In genomic region chr9:101005866-101006265, GRCm38 (mm10) we compare ENCODE assay signal across 22 mouse cellular contexts. TPM values are rescaled to one million over a fixed set of nuclear protein-coding genes. Genes with fewer than 3 reads are reported as not detected.
DNase-seq lines count a peak whose midpoint lies in the region; ATAC-seq and TF ChIP-seq lines count a peak whose summit lies in the region.
"Had no signal": no experiment of that assay in that cellular context is flagged by ENCODE, and none has a peak within 500 bp of the region (broad histone marks: within the 10 kb centered on the region; RNA-seq: fewer than 3 reads in every experiment).

No protein-coding gene starts in this region.

- no peaks in the 10 kb centered on the region for H3K27me3 ChIP-seq in embryonic facial prominence, embryonic 13.5 days
- no peaks in the 10 kb centered on the region for H3K27me3 ChIP-seq in embryonic facial prominence, embryonic 10.5 days (replicated peaks; ENCODE audit: low read depth, poor library complexity, severe bottlenecking)
- no peaks in the 10 kb centered on the region for H3K27me3 ChIP-seq in lung, embryonic 14.5 days (ENCODE audit: insufficient read depth, low read length)
- no peaks in the 10 kb centered on the region for H3K27me3 ChIP-seq in stomach, postnatal 0 days (ENCODE audit: control insufficient read depth, insufficient read depth, low read length)
- H3K27me3 ChIP-seq: heart, embryonic 13.5 days; liver, embryonic 13.5 days; neural tube, embryonic 15.5 days had no signal

- peaks cover 16% of the 10 kb centered on the region for H3K4me1 ChIP-seq in embryonic facial prominence, embryonic 13.5 days
- no peaks in the 10 kb centered on the region for H3K4me1 ChIP-seq in embryonic facial prominence, embryonic 10.5 days
- no peaks in the 10 kb centered on the region for H3K4me1 ChIP-seq in lung, embryonic 14.5 days (ENCODE audit: insufficient read depth)
- H3K4me1 ChIP-seq in stomach, postnatal 0 days (replicated peaks; ENCODE audit: control insufficient read depth, insufficient read depth): no peaks in the 10 kb centered on the region; the same call in 1 of the 2 replicates
- H3K4me1 ChIP-seq: heart, embryonic 13.5 days; limb, embryonic 10.5 days; liver, embryonic 13.5 days; neural tube, embryonic 15.5 days had no signal

- no peak for TF ChIP-seq CTCF in lung, embryonic 14.5 days (IDR thresholded peaks at IDR 0.05; ENCODE audit: low read depth)
- TF ChIP-seq CTCF in stomach, postnatal 0 days (IDR thresholded peaks at IDR 0.05; ENCODE audit: low read depth): no peak

- H3K4me2 ChIP-seq in embryonic facial prominence, embryonic 13.5 days: no peak overlapping the region
- no peak overlapping the region for H3K4me2 ChIP-seq in lung, embryonic 14.5 days
- no peak overlapping the region for H3K4me2 ChIP-seq in stomach, postnatal 0 days (replicated peaks; ENCODE audit: low read depth)
- H3K4me2 ChIP-seq: heart, embryonic 13.5 days; liver, embryonic 13.5 days; neural tube, embryonic 15.5 days had no signal

- no peak for ATAC-seq in embryonic facial prominence, embryonic 13.5 days (ENCODE audit: insufficient number of reproducible peaks, insufficient read depth, low FRiP score, low TSS enrichment, low read depth)
- peak; percentile 72; the same call in 1 of the 2 replicates for ATAC-seq in lung, embryonic 14.5 days (ENCODE audit: insufficient read depth)
- 0 out of 2 replicates have a peak, but pooled peaks have one; percentile 38 for ATAC-seq in stomach, postnatal 0 days (ENCODE audit: low FRiP score, low TSS enrichment)
- ATAC-seq in megakaryocyte-erythroid progenitor cell, adult 5-6 weeks (replicated peaks; ENCODE audit: low FRiP score, low TSS enrichment, poor library complexity, severe bottlenecking): no peak
- ATAC-seq: forebrain, embryonic 14.5 days; hindbrain, postnatal 0 days had no signal

- no peak for DNase-seq in embryonic facial prominence, embryonic 10.5 days (ENCODE audit: low spot score)
- peak; percentile 18 to 44 for DNase-seq in lung, adult 18-20 months
- DNase-seq in lung, postnatal 14 days: no peak
- peak; percentile 50 for DNase-seq in lung, embryonic 14.5 days
- DNase-seq in stomach, postnatal 0 days (ENCODE audit: low spot score): peak; percentile 25
- no peak for DNase-seq in thymus, adult 18-20 months
- DNase-seq: cerebellum, adult 9-11 months; heart, adult 11 months; heart, postnatal 36 days; liver, embryonic 13.5 days; midbrain, embryonic 14.5 days; thymus, adult 2 months had no signal

- 0 out of 2 replicates have a peak overlapping the region, but pooled peaks have one; percentile 33 for H3K27ac ChIP-seq in embryonic facial prominence, embryonic 13.5 days
- H3K27ac ChIP-seq in embryonic facial prominence, embryonic 10.5 days (replicated peaks): no peak overlapping the region
- peak overlapping the region; percentile 56 for H3K27ac ChIP-seq in lung, embryonic 14.5 days (ENCODE audit: low read depth)
- H3K27ac ChIP-seq in stomach, postnatal 0 days (replicated peaks): no peak overlapping the region
- H3K27ac ChIP-seq: heart, embryonic 13.5 days; hindbrain, postnatal 0 days; layer of hippocampus, adult 2 months; limb, embryonic 10.5 days; liver, embryonic 13.5 days; neural tube, embryonic 15.5 days had no signal

- peaks cover 17% of the 10 kb centered on the region for H3K36me3 ChIP-seq in embryonic facial prominence, embryonic 13.5 days
- peaks cover 18% of the 10 kb centered on the region for H3K36me3 ChIP-seq in embryonic facial prominence, embryonic 10.5 days (replicated peaks)
- peaks cover under 1% of the 10 kb centered on the region; the same call in 1 of the 2 replicates for H3K36me3 ChIP-seq in lung, embryonic 14.5 days (ENCODE audit: insufficient read depth)
- H3K36me3 ChIP-seq in stomach, postnatal 0 days (ENCODE audit: control insufficient read depth, insufficient read depth, low read length): peaks cover 3% of the 10 kb centered on the region; the same call in 1 of the 2 replicates

- H3K4me3 ChIP-seq in embryonic facial prominence, embryonic 13.5 days: no peak overlapping the region
- no peak overlapping the region for H3K4me3 ChIP-seq in embryonic facial prominence, embryonic 10.5 days
- H3K4me3 ChIP-seq in lung, embryonic 14.5 days (ENCODE audit: low read depth, low read length): no peak overlapping the region
- no peak overlapping the region for H3K4me3 ChIP-seq in stomach, postnatal 0 days (ENCODE audit: low read depth, low read length)
- H3K4me3 ChIP-seq: erythroblast, embryonic 14.5 days; heart, embryonic 13.5 days; layer of hippocampus, adult 2 months; limb, embryonic 10.5 days; liver, embryonic 13.5 days; myocyte; neural tube, embryonic 15.5 days had no signal

- 61% methylated on average over 4 of the region's 4 CpGs for WGBS in embryonic facial prominence, embryonic 13.5 days
- 85% methylated on average over 4 of the region's 4 CpGs for WGBS in embryonic facial prominence, embryonic 10.5 days
- 42% methylated on average over 4 of the region's 4 CpGs for WGBS in lung, embryonic 14.5 days
- WGBS in stomach, postnatal 0 days: 44% methylated on average over 4 of the region's 4 CpGs

- no peak overlapping the region for H3K9ac ChIP-seq in embryonic facial prominence, embryonic 13.5 days
- no peak overlapping the region for H3K9ac ChIP-seq in lung, embryonic 14.5 days
- no peak overlapping the region for H3K9ac ChIP-seq in stomach, postnatal 0 days (ENCODE audit: low read length)
- H3K9ac ChIP-seq: heart, embryonic 13.5 days; liver, embryonic 13.5 days; neural tube, embryonic 15.5 days had no signal

- H3K9me3 ChIP-seq in embryonic facial prominence, embryonic 13.5 days: peaks cover 11% of the 10 kb centered on the region; the same call in 1 of the 2 replicates
- peaks cover 11% of the 10 kb centered on the region; the same call in 1 of the 2 replicates for H3K9me3 ChIP-seq in embryonic facial prominence, embryonic 10.5 days
- H3K9me3 ChIP-seq in lung, embryonic 14.5 days (ENCODE audit: low read depth, low read length): no peaks in the 10 kb centered on the region
- H3K9me3 ChIP-seq in stomach, postnatal 0 days (ENCODE audit: control insufficient read depth, low read length): no peaks in the 10 kb centered on the region
- H3K9me3 ChIP-seq: limb, embryonic 10.5 days; liver, embryonic 13.5 days; neural tube, embryonic 15.5 days had no signal

- TF ChIP-seq EP300 in stomach, postnatal 0 days (optimal IDR thresholded peaks at IDR 0.05): no peak

RNA-seq across cellular contexts. Expression of gene Pccb, which starts 28.8 kb away (rescaled TPM):
- polyA plus RNA-seq in embryonic facial prominence, embryonic 13.5 days (2015; fragmentation: Nextera tagmentation; extraction: Ambion mirVana): 23.7 TPM in 2 replicates
- polyA plus RNA-seq in embryonic facial prominence, embryonic 10.5 days (2016; fragmentation: Nextera tagmentation; extraction: Ambion mirVana): 13.2 and 14.4 TPM in 2 replicates
- polyA plus RNA-seq in lung, embryonic 14.5 days (2014; fragmentation: Nextera tagmentation; extraction: Ambion mirVana): 22.3 and 22.4 TPM in 2 replicates
- 28.7 and 29.9 TPM in 2 replicates for polyA plus RNA-seq in stomach, postnatal 0 days (2015; fragmentation: Nextera tagmentation; extraction: Ambion mirVana)
- total RNA-seq in megakaryocyte-erythroid progenitor cell, adult 5-6 weeks (2014; fragmentation: Nextera tagmentation): 27.7 and 37.8 TPM in 2 replicates
- 23.4 and 33.2 TPM in 2 replicates for total RNA-seq in megakaryocyte-erythroid progenitor cell, adult 5-6 weeks (2017)

Comparison
In these comparisons a context has a peak if more than half of its experiments do, and no peak if none do; other contexts are left out.
1. H3K27ac ChIP-seq: peak in embryonic facial prominence, embryonic 13.5 days (single experiment) and lung, embryonic 14.5 days (single experiment); none in embryonic facial prominence, embryonic 10.5 days (single experiment) and stomach, postnatal 0 days (single experiment).
2. DNase-seq: peak in lung, adult 18-20 months (2 of 2), lung, embryonic 14.5 days (single experiment) and stomach, postnatal 0 days (single experiment); none in embryonic facial prominence, embryonic 10.5 days (single experiment), lung, postnatal 14 days (single experiment) and thymus, adult 18-20 months (0 of 2).
3. ATAC-seq: peak in lung, embryonic 14.5 days (single experiment) and stomach, postnatal 0 days (single experiment); none in embryonic facial prominence, embryonic 13.5 days (single experiment) and megakaryocyte-erythroid progenitor cell, adult 5-6 weeks (single experiment).